Mouse (Mus musculus): Measurements from ENCODE around the gene Slc25a12.

- TF ChIP-seq GATA1 (IDR thresholded peaks at IDR 0.05; ENCODE audit: low read length) (no peak), TAL1 (IDR thresholded peaks at IDR 0.05; ENCODE audit: low read length) (no peak)
These were observed 30.9 kb downstream of the Slc25a12 start for GRCm38 (mm10) chr2:71336631-71337030.
